8 mouse cellular contexts compared by ENCODE assay signal in the genomic region with DNA sequence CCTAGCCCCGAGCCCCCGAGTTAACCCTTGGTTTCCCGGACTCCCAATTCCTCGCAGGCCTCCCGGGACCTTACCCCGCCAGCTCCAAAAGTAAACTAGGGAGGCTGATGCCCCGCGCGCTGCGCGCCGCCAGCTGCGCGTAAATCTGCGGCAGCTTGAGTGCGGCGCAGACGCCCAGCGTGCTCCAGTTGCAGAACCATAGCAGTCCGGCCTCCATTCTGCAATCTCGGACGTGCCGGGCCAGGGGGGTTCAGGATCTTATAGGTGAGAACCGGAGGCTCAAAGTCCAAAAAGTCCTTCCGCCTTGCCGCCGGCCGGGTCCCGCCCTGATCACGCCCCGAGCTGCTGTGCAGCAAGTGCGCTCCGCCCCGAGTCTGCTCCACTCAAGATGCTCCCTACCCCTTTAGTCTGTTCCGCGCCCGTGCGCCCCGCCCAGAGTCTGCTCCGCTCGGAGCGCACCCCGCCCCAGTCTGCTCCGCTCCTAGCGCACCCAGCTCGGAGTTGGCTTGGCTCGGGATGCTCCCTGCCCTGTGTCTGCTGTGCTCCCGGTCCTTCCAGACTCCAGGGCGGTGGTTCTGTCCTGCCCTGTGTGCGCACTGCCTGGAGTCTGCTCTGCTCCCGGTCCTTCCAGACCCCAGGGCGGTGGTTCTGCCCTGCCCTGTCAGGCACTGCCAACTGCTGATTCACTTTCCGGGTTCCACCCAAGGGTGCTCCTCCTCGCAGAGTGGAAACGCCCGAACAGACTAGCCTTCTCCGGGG. TPM values are rescaled to one million over a fixed set of nuclear protein-coding genes. Genes with fewer than 3 reads are reported as not detected.
DNase-seq lines count a peak whose midpoint lies in the region; ATAC-seq and TF ChIP-seq lines count a peak whose summit lies in the region.

A gene (minus strand): TSS at position 670 of the 759 bp plus-strand sequence.

- H3K4me2 ChIP-seq in hindbrain, embryonic 16.5 days (ENCODE audit: low read length) = peak within 1 kb of the TSS; percentile 66

- intact Hi-C loops in gastrocnemius, adult 2 months (cut with DNase I) = loop anchor here (5.0 kb wide), 1 partner anchor 268 kb away; no protein-coding TSS in a partner anchor

- peaks cover 25% of the 10 kb centered on the region for H3K27me3 ChIP-seq in hindbrain, embryonic 16.5 days (replicated peaks; ENCODE audit: control insufficient read depth, insufficient read depth, low read length)

- peak within 1 kb of the TSS; percentile 80 for H3K27ac ChIP-seq in gastrocnemius, adult 2 months
- H3K27ac ChIP-seq in hindbrain, embryonic 16.5 days (ENCODE audit: low read depth, low read length) = no peak within 1 kb of the TSS
- H3K27ac ChIP-seq in macrophage = peak within 1 kb of the TSS; percentile 87

- no peaks in the 10 kb centered on the region for H3K9me3 ChIP-seq in hindbrain, embryonic 16.5 days (ENCODE audit: control insufficient read depth, low read length)

- H3K9ac ChIP-seq in hindbrain, embryonic 16.5 days (ENCODE audit: low read depth, low read length) = peak within 1 kb of the TSS; percentile 6; the same call in 1 of the 2 replicates

- peaks cover 6% of the 10 kb centered on the region for H3K4me1 ChIP-seq in hindbrain, embryonic 16.5 days (ENCODE audit: control insufficient read depth, insufficient read depth, low read depth, low read length)

- TF ChIP-seq CTCF in gastrocnemius, adult 2 months (IDR thresholded peaks at IDR 0.05) = no peak

- WGBS in hindbrain, embryonic 16.5 days = 1% methylated on average over 57 of the region's 57 CpGs
- 0% methylated on average over 56 of the region's 57 CpGs for WGBS in macrophage (ENCODE audit: missing documents)

- no peaks in the 10 kb centered on the region for H3K36me3 ChIP-seq in hindbrain, embryonic 16.5 days (ENCODE audit: control insufficient read depth, insufficient read depth, low read length)
- H3K36me3 ChIP-seq in macrophage (ENCODE audit: inconsistent target) = peaks cover 23% of the 10 kb centered on the region

- ATAC-seq in hindbrain, embryonic 16.5 days = peak; percentile 79

- DNase-seq in R1 (ENCODE audit: low read depth, low spot score) = peak; percentile 95
- DNase-seq in cerebellum, postnatal 36 days = peak; percentile 30 to 41
- peak; percentile 93 for DNase-seq in gastrocnemius, adult 2 months
- peak; percentile 69 to 72 for DNase-seq in left cerebral cortex, adult 18-20 months (ENCODE audit: low spot score in 2 of 2)
- peak; percentile 68 to 71 for DNase-seq in right cerebral cortex, adult 2 months (ENCODE audit: low spot score in 2 of 2)
- peak; percentile 58 for DNase-seq in urinary bladder, postnatal 10 days (ENCODE audit: low spot score)

- peaks cover 20% of the 10 kb centered on the region for H3K79me2 ChIP-seq in macrophage (ENCODE audit: inconsistent target)

- peak within 1 kb of the TSS; percentile 83 for H3K4me3 ChIP-seq in gastrocnemius, adult 2 months
- H3K4me3 ChIP-seq in hindbrain, embryonic 16.5 days (ENCODE audit: low read length) = peak within 1 kb of the TSS; percentile 49
- peak within 1 kb of the TSS; percentile 75 for H3K4me3 ChIP-seq in macrophage (ENCODE audit: inconsistent target)

RNA-seq across cellular contexts. Expression of the gene that starts here (rescaled TPM):
- 1 to 10 TPM; 1.1 to 1.6 TPM for total RNA-seq in gastrocnemius, adult 2 months (2021)
- polyA plus RNA-seq in hindbrain, embryonic 16.5 days (2015; fragmentation: Nextera tagmentation; extraction: Ambion mirVana) = 1.7 and 2.1 TPM in 2 replicates
- 1 to 10 TPM; 1.1 to 1.7 TPM for total RNA-seq in left cerebral cortex, adult 18-20 months (2021)
- total RNA-seq in macrophage (2018; cell fraction: chromatin; rRNA removed) = 10 to 100 TPM in 19 of 26 experiments, 1 to 10 TPM in 7; 2.6 to 59.2 (median 20.9) TPM
- 100 to 1,000 TPM in 2 of 26 experiments, 10 to 100 TPM in 24; 71.1 to 110 (median 84.3) TPM for total RNA-seq in macrophage (2018; cell fraction: cytosol; rRNA removed)
- 100 to 1,000 TPM in 2 of 26 experiments, 10 to 100 TPM in 24; 19.7 to 125 (median 49.3) TPM for total RNA-seq in macrophage (2018; cell fraction: nucleus; rRNA removed)
- polyA plus RNA-seq in macrophage (2018) = 83.0 to 111 TPM (median 90.5 TPM) in 3 replicates

Comparison
In these comparisons a context has a peak if more than half of its experiments do, and no peak if none do; other contexts are left out.
1. RNA of the gene that starts here (polyA plus RNA-seq): 83.0 to 111 TPM in macrophage; 1.7 to 2.1 TPM in hindbrain, embryonic 16.5 days; every median in the first group is over 10 times any median in the second.
2. DNase-seq: peak in every context shown above with its lines; median percentile 95 in R1; 93 in gastrocnemius, adult 2 months; 70 in left cerebral cortex, adult 18-20 months; 70 in right cerebral cortex, adult 2 months; 58 in urinary bladder, postnatal 10 days; 36 in cerebellum, postnatal 36 days.
3. Peak in every context shown above with its lines, with median percentiles within 50 percentile points of each other: H3K4me3 ChIP-seq.